Mouse (Mus musculus): Measurements from ENCODE around the gene Fam81a. TPM values are rescaled to one million over a fixed set of nuclear protein-coding genes. Genes with fewer than 3 reads are reported as not detected.

Fam81a gene
- total RNA-seq, 2 experiments from 2014 or later = 61.8 to 65.9 TPM

DNA sequence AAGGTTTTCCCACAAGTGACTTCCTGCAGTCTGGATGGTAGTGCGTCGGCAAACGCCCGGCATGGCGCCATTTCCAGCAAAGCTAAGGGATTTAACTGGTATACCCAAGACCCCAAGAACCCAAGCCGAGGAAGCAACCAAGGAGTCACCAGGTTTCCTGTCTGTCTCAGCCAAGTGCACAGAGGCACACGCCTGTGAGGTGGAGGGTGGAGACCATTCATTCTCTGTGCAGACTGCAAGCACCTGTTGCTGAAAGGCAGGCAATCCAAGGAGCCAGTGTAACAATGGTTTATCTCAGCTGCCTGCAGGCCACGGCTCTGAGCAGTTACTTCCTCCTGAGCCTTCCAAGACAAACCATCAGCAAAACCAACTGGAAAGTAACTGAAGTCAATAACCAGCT lies 70.0 kb downstream of the Fam81a start:
- no peak for DNase-seq
- intact Hi-C loops (cut with DNase I) = no loop called here

DNA sequence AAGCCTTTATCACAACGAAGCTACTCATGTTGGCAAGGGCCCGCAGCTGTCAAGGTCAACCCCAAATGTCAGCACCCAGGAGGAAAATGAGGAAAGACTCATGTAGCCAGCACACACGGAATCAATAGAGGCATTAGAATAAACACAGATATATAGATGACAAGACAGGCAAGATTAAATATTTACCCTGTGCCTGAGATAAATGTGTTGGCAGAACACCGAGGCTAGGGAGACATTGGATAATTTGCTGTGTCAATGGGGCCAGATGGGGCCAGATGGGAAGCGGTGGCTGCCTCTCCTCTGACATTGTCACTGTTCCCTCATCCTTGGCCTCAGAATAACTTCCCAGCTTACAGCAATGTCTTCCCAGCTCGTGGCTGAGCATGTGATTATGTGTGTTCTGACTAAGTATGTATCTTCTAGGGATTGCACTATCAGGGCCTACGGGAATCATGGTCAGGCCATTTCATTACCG lies 72.4 kb downstream of the Fam81a start:
- intact Hi-C loops (cut with DNase I) = loop anchor here (1.0 kb wide), 1 partner anchor 40 kb away; no protein-coding TSS in a partner anchor
- DNase-seq = no peak

DNA sequence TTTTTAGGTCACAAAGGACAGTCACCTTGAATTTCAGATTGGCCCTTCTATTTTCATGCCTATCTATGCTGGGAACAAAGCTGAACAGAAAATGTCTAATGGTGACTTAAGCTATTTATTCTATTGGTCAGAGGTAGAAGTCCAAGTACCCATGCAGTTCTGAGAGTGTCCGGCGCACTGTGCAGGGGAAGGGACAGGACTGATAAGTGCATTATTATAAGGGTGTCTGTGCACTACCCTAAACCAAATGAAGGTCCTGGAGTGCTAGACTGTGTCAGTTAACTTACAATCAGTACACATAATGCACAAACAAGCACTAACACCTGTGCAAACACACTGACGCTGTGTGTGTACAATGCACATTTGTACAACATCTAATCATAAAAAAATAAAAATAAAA lies 74.9 kb downstream of the Fam81a start:
- intact Hi-C loops (cut with DNase I) = no loop called here

DNA sequence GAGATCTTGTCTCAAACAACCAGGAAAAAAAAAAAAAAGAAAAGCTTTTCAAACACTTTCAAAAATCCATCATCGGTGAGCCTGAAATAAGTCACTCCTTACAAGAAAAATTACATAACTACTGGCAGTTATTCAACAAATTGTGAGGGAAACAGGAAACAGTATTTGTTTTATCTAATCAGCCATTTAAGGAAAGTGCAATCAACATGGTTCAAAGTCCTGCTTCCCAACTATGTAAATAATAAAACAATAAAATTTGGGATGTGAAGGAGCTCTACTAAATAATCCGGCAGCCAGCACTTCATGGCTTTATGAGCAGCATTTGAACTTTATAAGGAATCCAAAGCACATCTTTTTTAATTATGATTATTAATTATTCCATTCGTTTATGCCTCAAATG lies 80.3 kb downstream of the Fam81a start:
- intact Hi-C loops (cut with DNase I) = no loop called here

More for the DNA sequence above, 74.9 kb downstream of the Fam81a start:
- DNase-seq = no peak

DNA sequence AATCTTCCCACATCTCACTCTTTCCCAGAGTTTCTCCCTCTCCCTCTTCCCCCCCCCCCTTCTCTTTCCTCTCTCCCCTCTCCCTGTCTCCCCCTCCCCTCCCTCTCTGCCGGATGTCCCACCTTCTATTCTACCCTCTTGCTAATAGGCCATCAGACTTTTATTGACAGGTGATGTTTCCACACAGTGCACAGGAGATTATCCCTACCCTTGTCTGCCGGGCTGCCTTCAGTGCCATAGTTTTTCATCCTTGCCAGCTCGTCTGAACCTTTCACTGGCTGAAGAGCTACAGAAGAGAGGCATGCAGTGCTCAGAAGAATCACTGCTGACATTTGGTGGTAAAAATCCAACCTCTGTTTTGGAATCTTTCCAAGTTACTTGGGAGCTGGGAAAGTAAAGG lies 88.9 kb downstream of the Fam81a start:
- intact Hi-C loops (cut with DNase I) = no loop called here
- no peak for DNase-seq

More for the DNA sequence above, 80.3 kb downstream of the Fam81a start:
- no peak for DNase-seq

DNA sequence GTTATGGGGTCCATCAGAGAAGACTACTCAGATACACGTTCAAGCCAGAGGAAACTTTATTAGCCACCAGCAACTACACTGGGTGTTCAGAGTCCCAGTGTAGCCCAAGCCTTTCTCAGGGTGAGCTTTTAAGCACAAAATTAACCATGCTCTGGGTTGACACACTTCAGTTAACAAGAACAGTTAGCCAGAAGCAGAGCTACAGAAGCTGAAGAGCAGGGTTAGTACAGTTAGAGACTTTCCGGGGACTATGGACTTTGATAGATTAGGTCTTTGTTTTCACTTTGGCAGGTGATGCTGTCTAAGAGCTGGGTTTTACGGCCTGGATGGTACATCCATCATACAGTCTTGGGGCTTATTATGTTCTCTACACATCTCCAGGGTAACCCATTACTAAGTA lies 89.6 kb downstream of the Fam81a start:
- no peak for DNase-seq
- intact Hi-C loops (cut with DNase I) = no loop called here

DNA sequence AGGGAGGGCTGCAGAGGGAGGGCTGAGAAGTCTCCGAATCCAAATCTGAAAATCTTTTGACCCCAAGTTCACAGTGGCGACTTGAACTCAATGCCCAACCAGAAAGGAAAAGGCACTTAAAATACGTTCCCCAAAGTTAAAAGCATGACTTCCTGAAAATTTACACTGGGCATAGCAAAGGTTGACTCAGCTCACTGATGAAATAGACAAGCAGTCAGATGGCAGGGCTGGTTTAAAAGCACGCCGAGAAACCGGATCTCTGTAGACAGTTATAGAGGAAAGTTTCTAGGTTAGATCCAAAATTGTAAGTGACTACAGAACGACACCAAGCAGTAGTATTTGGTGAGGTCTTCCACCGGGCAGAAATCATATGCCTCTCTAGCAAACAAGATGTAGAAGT lies 92.5 kb downstream of the Fam81a start:
- no peak for DNase-seq
- intact Hi-C loops (cut with DNase I) = no loop called here

DNA sequence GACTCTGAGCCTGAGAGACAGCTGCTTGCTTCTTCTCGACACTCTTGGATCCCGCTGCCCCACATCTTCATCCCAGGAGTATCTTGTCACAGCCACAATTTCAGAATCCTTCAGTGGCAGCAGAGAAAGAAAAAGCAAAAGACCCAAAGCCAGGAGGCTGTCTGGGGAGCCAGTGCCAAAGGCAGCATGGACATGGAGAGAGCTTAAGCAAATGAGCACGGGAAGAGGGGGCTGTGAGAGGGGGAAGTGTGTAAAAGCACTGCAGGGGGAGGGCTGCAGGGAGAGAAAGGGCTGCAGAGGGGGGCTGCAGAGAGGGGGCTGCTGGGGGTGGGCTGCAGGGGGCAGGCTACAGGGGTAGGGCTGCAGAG lies 93.0 kb downstream of the Fam81a start:
- intact Hi-C loops (cut with DNase I) = no loop called here
- no peak for DNase-seq

DNA sequence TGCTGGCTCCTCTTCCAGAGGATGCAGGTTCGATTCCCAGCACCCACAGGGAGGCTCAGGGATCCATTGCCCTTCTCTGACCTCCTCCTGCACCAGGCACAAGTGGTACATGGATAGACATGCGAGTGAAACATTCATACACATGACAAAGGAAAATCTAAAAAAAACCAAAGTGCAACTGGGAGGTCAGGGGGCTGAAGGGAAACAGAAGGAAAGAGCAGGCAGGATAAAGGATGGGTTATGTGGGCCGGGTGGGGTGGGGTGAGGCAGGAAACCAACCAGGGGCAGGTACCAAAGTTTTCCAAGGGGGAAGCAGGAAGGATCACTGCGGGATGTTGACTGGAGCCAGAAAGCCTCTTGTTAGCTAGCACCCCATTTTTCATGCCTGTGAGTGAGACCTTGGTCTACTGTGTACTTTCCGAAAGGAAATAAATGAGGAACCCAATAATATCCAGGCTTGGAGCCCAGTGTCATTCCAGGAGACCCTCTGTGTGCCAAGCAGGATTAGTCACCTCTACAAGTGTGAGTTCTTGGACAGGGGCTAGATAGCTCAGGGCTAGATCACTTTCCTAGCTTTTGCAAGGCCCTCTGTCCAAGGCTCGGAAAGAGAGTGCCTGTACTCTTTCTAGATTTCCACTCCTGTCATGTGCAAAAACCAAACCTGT lies 93.5 kb downstream of the Fam81a start:
- peak; percentile 5 for DNase-seq
- intact Hi-C loops (cut with DNase I) = no loop called here

DNA sequence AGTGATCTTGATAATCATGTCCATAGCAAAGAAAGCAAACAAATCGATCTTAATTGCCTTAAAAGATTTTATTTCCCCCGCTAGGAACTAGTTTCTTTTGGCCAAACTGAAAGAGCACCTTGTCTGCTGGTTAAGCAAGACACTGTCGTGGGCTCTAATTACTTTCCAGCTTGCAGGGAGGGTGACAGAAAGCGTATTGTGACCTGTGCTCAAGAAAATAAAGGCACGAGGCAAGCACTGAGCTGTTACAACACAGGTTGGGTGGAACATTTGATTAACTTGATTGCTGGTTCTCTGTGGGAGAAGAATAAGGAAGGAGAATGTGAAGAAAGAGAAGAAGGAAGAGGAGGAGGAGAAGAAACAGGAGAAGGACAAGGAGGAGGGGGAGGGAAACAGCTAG lies 94.1 kb downstream of the Fam81a start:
- no peak for DNase-seq
- intact Hi-C loops (cut with DNase I) = no loop called here

DNA sequence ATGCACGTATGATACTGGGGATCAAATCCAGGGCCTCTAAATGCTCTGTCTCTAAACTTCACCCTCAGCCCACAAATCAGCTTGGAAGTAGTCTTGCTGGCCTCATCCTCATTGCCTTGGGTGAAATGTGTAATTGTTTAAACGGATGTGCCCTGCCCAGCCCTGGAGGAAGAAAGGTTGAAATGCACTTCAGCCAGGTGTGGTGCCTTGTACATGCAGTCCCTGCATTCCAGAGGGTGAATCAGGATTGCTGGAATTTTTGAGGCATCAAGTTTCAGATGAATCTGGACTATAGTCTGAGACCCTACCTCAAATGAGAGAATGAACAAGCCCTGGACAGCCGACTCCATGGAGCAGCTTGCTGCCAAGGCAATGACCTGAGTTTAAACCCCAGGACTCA lies 94.5 kb downstream of the Fam81a start:
- intact Hi-C loops (cut with DNase I) = no loop called here
- DNase-seq = no peak

DNA sequence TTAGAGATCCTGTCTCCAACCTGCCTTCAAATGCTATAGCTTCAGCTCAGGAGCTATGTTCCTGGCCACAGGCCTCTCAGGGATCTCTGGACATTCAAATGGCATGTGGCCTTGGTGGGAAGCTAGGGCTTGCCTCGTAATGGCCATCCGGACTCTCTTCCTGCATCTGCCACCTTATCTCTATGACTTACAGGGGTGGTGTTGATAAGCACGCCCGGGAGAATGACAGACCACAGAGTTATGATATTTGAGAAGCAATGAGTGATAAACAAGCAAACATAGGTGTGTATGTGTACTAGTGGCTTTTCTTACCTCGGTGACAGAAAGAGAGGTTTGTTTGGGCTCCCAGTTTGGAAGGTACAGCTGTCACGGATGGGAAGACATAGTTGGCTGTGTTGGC lies 96.1 kb downstream of the Fam81a start:
- intact Hi-C loops (cut with DNase I) = no loop called here
- DNase-seq = no peak

DNA sequence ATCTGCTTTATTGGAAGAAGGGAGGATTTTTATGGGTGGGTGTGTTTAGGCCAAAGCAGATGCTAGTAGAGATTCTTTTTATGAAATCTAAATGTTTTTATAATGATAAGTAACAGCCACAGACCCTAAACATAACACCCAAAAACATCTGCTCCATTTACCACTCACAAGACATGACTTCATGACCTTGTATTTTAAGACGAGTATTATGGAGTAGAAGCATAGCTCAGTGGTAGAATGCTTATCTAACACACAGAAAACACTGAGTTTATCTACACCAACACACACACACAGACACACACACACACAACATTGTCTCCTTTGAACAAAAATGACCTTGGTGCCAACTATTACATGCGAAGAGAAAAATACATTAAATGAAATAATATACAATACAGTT lies 97.5 kb downstream of the Fam81a start:
- intact Hi-C loops (cut with DNase I) = no loop called here
- no peak for DNase-seq

DNA sequence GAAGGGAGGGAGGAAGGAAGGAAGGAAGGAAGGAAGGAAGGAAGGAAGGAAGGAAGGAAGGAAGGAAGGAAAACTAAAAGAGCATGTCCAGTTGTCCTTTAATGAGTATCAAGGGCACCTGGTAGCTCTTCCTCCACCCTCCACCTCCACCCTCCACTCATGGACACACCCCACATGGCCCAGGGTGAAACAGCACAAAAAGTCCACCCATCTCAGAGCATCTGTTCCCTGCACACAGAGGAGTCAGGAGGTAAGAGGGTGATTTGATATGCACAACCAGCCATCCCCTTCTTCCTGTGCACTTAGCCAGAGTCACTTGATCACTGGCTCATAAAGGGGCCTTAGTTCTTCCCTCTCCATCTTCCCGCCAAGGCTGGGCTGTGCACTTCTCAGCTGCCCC lies 99.4 kb downstream of the Fam81a start:
- intact Hi-C loops (cut with DNase I) = no loop called here
- DNase-seq = no peak

DNA sequence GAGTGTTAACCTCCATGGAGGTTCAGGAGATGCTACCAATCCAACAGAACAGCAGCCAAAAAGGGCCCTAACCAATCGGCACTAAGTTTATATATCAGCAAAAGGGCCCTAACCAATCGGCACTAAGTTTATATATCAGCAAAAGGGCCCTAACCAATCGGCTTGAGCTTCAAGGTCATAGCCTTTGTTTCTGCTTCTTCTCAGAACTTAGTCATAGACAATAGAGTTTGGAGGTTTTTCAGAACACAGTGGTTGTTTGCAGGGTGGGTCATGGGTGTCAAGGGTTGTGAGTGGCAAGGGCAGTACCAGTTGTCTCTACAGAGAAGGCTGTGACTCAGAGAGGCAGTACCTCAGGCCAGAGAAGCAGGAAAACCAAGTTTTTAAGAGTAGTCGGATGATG lies 100.2 kb downstream of the Fam81a start:
- DNase-seq = no peak
- intact Hi-C loops (cut with DNase I) = no loop called here

DNA sequence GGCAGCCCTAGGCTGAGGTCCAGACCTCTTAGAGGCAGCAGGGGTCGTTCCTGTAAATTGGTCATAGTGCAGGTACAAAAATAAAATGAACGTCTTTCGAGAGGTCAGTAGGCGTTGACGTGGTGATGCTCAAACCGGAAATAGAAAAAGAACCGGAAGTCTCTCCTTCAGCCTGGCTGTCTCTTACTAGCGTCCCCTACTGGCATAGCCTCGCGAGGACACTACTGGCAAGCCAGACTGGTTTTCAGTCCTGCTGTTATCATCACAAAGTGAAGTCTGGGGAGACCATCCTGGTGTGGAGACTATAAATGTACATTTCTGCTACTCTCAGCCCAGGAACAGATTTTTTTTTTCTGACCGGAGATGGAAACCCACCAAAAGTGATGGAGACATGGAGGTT lies 101.8 kb downstream of the Fam81a start:
- intact Hi-C loops (cut with DNase I) = no loop called here
- DNase-seq = no peak

DNA sequence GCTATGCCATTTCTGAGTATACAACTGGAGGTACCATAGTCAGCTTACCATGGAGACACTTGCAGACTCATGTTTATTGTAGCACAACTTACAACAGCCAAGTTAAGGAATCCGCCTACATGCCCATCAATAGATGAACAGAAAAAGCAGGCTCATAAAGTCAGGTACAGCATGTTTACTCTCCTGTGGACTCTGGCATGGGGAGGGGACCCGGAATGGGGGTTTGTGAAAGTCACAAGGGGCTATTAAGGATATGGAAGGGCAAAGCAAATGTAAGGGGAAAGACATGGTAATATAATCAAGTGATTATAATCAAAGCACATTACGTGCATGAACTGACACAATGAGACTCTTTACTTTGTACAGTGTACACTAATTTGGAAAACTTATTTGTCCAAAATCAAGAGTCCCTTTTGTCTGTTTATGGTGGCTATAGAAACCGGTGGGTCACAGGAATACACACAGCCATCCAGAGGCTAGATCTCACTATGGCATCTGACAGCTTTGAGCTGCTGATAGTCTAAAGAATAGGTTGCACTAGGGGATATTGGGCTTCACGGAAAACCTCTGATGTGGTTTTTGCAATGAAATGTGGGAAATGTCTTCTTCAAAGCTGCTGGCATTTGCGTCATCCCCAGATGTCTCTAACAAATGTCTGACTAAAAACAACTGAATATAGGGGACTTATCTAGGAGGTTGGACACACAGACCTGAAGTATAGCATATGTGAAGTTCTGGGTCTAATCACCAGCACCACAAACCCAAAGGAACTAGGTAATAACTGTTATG lies 102.6 kb downstream of the Fam81a start:
- DNase-seq = no peak
- intact Hi-C loops (cut with DNase I) = no loop called here

Other genes with a start within 250 kb of the Fam81a start
- 10 to 100 TPM; 64.0 to 67.1 TPM for gene Bnip2, start 153.1 kb downstream of the Fam81a start, total RNA-seq (2021)
- gene Gtf2a2, start 130.0 kb downstream of the Fam81a start, total RNA-seq (2021) = 10 to 100 TPM; 88.7 to 91.6 TPM
- gene Gcnt3, start 104.5 kb downstream of the Fam81a start, total RNA-seq (2021) = not detected
- gene Myo1e, start 64.8 kb upstream of the Fam81a start, total RNA-seq (2021) = 1 to 10 TPM; 5.2 to 6.1 TPM